12 mouse cellular contexts compared by ENCODE assay signal in the genomic region with DNA sequence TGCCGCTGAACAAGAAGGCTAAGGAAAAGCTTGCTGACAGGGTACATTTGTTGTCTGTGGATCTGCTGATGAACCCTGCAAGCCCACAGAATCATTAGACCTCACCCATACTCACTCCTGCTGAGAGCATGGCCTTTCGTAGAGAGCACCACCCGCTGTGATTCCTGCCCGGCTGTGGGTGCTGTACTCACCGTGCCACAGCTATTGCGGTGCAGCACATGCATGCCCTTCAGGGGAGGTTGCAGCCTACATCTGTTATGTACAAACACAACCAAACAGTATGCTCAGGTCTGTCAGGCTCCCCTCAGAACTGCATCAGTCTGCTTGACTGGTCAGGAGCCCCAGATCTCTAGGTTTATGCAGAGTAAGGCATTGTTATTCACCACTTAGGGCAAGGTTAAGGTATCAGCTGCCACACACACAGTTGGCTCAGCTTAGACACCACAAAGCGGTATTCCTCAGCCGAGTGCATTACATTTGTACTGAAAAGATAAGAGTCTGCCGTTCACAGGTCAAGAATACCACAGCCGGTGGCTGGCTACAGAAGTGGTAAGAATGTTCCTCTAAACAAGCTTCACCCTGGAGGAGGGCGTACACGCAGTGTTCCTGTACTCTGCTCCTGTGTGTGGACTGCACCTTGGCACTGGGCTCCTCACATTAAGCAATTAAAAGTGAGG. TPM values are rescaled to one million over a fixed set of nuclear protein-coding genes. Genes with fewer than 3 reads are reported as not detected.
DNase-seq lines count a peak whose midpoint lies in the region; ATAC-seq and TF ChIP-seq lines count a peak whose summit lies in the region.
"Had no signal": no experiment of that assay in that cellular context is flagged by ENCODE, and none has a peak within 500 bp of the region (broad histone marks: within the 10 kb centered on the region; RNA-seq: fewer than 3 reads in every experiment).

No protein-coding gene starts in this region.

- H3K4me2 ChIP-seq in kidney, embryonic 16.5 days (replicated peaks; ENCODE audit: low read depth, low read length): no peak overlapping the region
- no peak overlapping the region for H3K4me2 ChIP-seq in heart, postnatal 0 days (ENCODE audit: low read depth, low read length)
- H3K4me2 ChIP-seq: hindbrain, embryonic 14.5 days; limb, embryonic 13.5 days had no signal

- H3K27ac ChIP-seq in kidney, embryonic 16.5 days (ENCODE audit: low read length): no peak overlapping the region
- peak overlapping the region; percentile 61 for H3K27ac ChIP-seq in bone marrow, adult 2 months (ENCODE audit: control insufficient read depth, insufficient read depth, low read depth, low read length, poor library complexity)
- H3K27ac ChIP-seq in heart, postnatal 0 days (ENCODE audit: low read depth): peak overlapping the region; percentile 51
- H3K27ac ChIP-seq in embryonic facial prominence, embryonic 10.5 days (replicated peaks): no peak overlapping the region
- H3K27ac ChIP-seq: hindbrain, embryonic 14.5 days; kidney, postnatal 0 days; limb, embryonic 13.5 days had no signal

- no peak for TF ChIP-seq EP300 in heart, postnatal 0 days (IDR thresholded peaks at IDR 0.05; ENCODE audit: low read depth)

- TF ChIP-seq POLR2A in bone marrow, adult 2 months (IDR thresholded peaks at IDR 0.05; ENCODE audit: borderline replicate concordance, control insufficient read depth, low read depth, low read length): no peak

- DNase-seq in kidney, postnatal 4 days: no peak
- peak; percentile 38 for DNase-seq in heart, postnatal 0 days (ENCODE audit: low spot score)
- no peak for DNase-seq in embryonic facial prominence, embryonic 10.5 days (ENCODE audit: low spot score)
- no peak for DNase-seq in MN1 (ENCODE audit: low spot score)
- DNase-seq: lung, postnatal 4 days; thymus, adult 18-20 months had no signal

- 91% methylated on average over 12 of the region's 12 CpGs for WGBS in kidney, embryonic 16.5 days
- WGBS in bone marrow, adult 2 months: 56% methylated on average over 12 of the region's 12 CpGs
- WGBS in heart, postnatal 0 days: 47% methylated on average over 12 of the region's 12 CpGs
- WGBS in embryonic facial prominence, embryonic 10.5 days: 94% methylated on average over 12 of the region's 12 CpGs

- no peaks in the 10 kb centered on the region for H3K27me3 ChIP-seq in kidney, embryonic 16.5 days (ENCODE audit: insufficient read depth, low read length)
- H3K27me3 ChIP-seq in heart, postnatal 0 days (ENCODE audit: control insufficient read depth, insufficient read depth, low read length): no peaks in the 10 kb centered on the region
- no peaks in the 10 kb centered on the region for H3K27me3 ChIP-seq in megakaryocyte, embryonic 14.5 days (replicated peaks)
- H3K27me3 ChIP-seq in embryonic facial prominence, embryonic 10.5 days (replicated peaks; ENCODE audit: low read depth, poor library complexity, severe bottlenecking): no peaks in the 10 kb centered on the region
- H3K27me3 ChIP-seq: limb, embryonic 13.5 days had no signal

- H3K4me1 ChIP-seq in kidney, embryonic 16.5 days (ENCODE audit: insufficient read depth, low read length): no peaks in the 10 kb centered on the region
- no peaks in the 10 kb centered on the region; the same call in 1 of the 2 replicates for H3K4me1 ChIP-seq in bone marrow, adult 2 months (ENCODE audit: control insufficient read depth, insufficient read depth, low read length)
- H3K4me1 ChIP-seq in heart, postnatal 0 days (ENCODE audit: control insufficient read depth, insufficient read depth): no peaks in the 10 kb centered on the region; the same call in 1 of the 2 replicates
- H3K4me1 ChIP-seq in megakaryocyte, embryonic 14.5 days: peaks cover 34% of the 10 kb centered on the region
- no peaks in the 10 kb centered on the region for H3K4me1 ChIP-seq in embryonic facial prominence, embryonic 10.5 days

- no peak overlapping the region for H3K9ac ChIP-seq in kidney, embryonic 16.5 days (replicated peaks; ENCODE audit: low read length)
- H3K9ac ChIP-seq in heart, postnatal 0 days (replicated peaks; ENCODE audit: low read depth, low read length): no peak overlapping the region
- H3K9ac ChIP-seq: hindbrain, embryonic 14.5 days; limb, embryonic 13.5 days had no signal

- no peak for TF ChIP-seq CTCF in bone marrow, adult 2 months (IDR thresholded peaks at IDR 0.05; ENCODE audit: control insufficient read depth, insufficient read depth, low read length)
- TF ChIP-seq CTCF in heart, postnatal 0 days (IDR thresholded peaks at IDR 0.05; ENCODE audit: low read depth): no peak

- peaks cover 74% of the 10 kb centered on the region for H3K36me3 ChIP-seq in kidney, embryonic 16.5 days (ENCODE audit: insufficient read depth, low read length)
- peaks cover 74% of the 10 kb centered on the region for H3K36me3 ChIP-seq in heart, postnatal 0 days (replicated peaks; ENCODE audit: control insufficient read depth, insufficient read depth, low read length)
- peaks cover 90% of the 10 kb centered on the region for H3K36me3 ChIP-seq in megakaryocyte, embryonic 14.5 days (replicated peaks; ENCODE audit: low read length)
- H3K36me3 ChIP-seq in embryonic facial prominence, embryonic 10.5 days (replicated peaks): peaks cover 98% of the 10 kb centered on the region

- peak; percentile 20; the same call in 1 of the 2 replicates for ATAC-seq in kidney, embryonic 16.5 days (ENCODE audit: low FRiP score, low TSS enrichment)
- peak; percentile 74 for ATAC-seq in heart, postnatal 0 days (ENCODE audit: insufficient read depth, low read depth)

- no peak overlapping the region for H3K4me3 ChIP-seq in kidney, embryonic 16.5 days (ENCODE audit: low read length)
- no peak overlapping the region for H3K4me3 ChIP-seq in bone marrow, adult 2 months (replicated peaks; ENCODE audit: control insufficient read depth, low read depth, low read length)
- H3K4me3 ChIP-seq in heart, postnatal 0 days (ENCODE audit: low read depth, low read length): no peak overlapping the region
- H3K4me3 ChIP-seq in megakaryocyte, embryonic 14.5 days (replicated peaks): peak overlapping the region; percentile 39
- no peak overlapping the region for H3K4me3 ChIP-seq in embryonic facial prominence, embryonic 10.5 days
- H3K4me3 ChIP-seq: limb, embryonic 13.5 days had no signal

- no peaks in the 10 kb centered on the region for H3K9me3 ChIP-seq in kidney, embryonic 16.5 days (ENCODE audit: low read length)
- H3K9me3 ChIP-seq in heart, postnatal 0 days (replicated peaks; ENCODE audit: control insufficient read depth, low read length): no peaks in the 10 kb centered on the region
- no peaks in the 10 kb centered on the region for H3K9me3 ChIP-seq in megakaryocyte, embryonic 14.5 days
- no peaks in the 10 kb centered on the region for H3K9me3 ChIP-seq in embryonic facial prominence, embryonic 10.5 days
- H3K9me3 ChIP-seq: limb, embryonic 13.5 days had no signal

RNA-seq across cellular contexts. Expression of gene Drosha, which starts 33.4 kb away (rescaled TPM):
- 40.5 and 48.0 TPM in 2 replicates for polyA plus RNA-seq in kidney, embryonic 16.5 days (2015; fragmentation: Nextera tagmentation; extraction: Ambion mirVana)
- 14.3 and 26.3 TPM in 2 replicates for polyA plus RNA-seq in bone marrow, adult 2 months (2011; ENCODE audit: insufficient read depth, insufficient read length, low replicate concordance, missing spikeins)
- 10.1 and 12.5 TPM in 2 replicates for total RNA-seq in heart, postnatal 0 days (2014; rRNA removed; ENCODE audit: low replicate concordance)
- polyA plus RNA-seq in heart, postnatal 0 days (2015; fragmentation: Nextera tagmentation; extraction: Ambion mirVana): 11.9 and 12.4 TPM in 2 replicates
- polyA plus RNA-seq in megakaryocyte, embryonic 14.5 days (2012; ENCODE audit: insufficient read depth, low replicate concordance): 31.5 and 43.1 TPM in 2 replicates
- polyA plus RNA-seq in embryonic facial prominence, embryonic 10.5 days (2016; fragmentation: Nextera tagmentation; extraction: Ambion mirVana): 82.0 and 86.2 TPM in 2 replicates

RNA-seq across cellular contexts. Expression of gene 6030458C11Rik, which starts 33.5 kb away (rescaled TPM):
- 29.1 and 40.2 TPM in 2 replicates for polyA plus RNA-seq in kidney, embryonic 16.5 days (2015; fragmentation: Nextera tagmentation; extraction: Ambion mirVana)
- polyA plus RNA-seq in bone marrow, adult 2 months (2011; ENCODE audit: insufficient read depth, insufficient read length, low replicate concordance, missing spikeins): 21.3 and 25.6 TPM in 2 replicates
- total RNA-seq in heart, postnatal 0 days (2014; rRNA removed; ENCODE audit: low replicate concordance): 9.5 and 13.0 TPM in 2 replicates
- polyA plus RNA-seq in heart, postnatal 0 days (2015; fragmentation: Nextera tagmentation; extraction: Ambion mirVana): 15.8 and 16.1 TPM in 2 replicates
- polyA plus RNA-seq in megakaryocyte, embryonic 14.5 days (2012; ENCODE audit: insufficient read depth, low replicate concordance): 2.2 and 2.7 TPM in 2 replicates
- 49.5 and 50.5 TPM in 2 replicates for polyA plus RNA-seq in embryonic facial prominence, embryonic 10.5 days (2016; fragmentation: Nextera tagmentation; extraction: Ambion mirVana)

Comparison
In these comparisons a context has a peak if more than half of its experiments do, and no peak if none do; other contexts are left out.
1. H3K27ac ChIP-seq: peak in bone marrow, adult 2 months (single experiment) and heart, postnatal 0 days (single experiment); none in kidney, embryonic 16.5 days (single experiment) and embryonic facial prominence, embryonic 10.5 days (single experiment).